Mouse (Mus musculus) layer of hippocampus, postnatal 25 days (tissue): ENCODE measurements around the gene G430095P16Rik. TPM values are rescaled to one million over a fixed set of nuclear protein-coding genes. Genes with fewer than 3 reads are reported as not detected.

ENCODE experiments used
- DNase-seq, 2 experiments: peaks; one replicate each; pipeline ENCODE4 v3.0.0; 2022; ENCODE audit warnings: mixed read lengths in 2 of 2, low spot score in 1 of 2; ENCODE audit errors: extremely low spot score in 1 of 2
- total RNA-seq, 2 experiments: library from RNA; stranded (reverse); gene quantifications; 2 replicates each; pipeline ENCODE4 v1.2.3; 2021

Gene G430095P16Rik
- total RNA-seq, result not detected

- DNase-seq, result peak in 1 of 2 experiments; percentile 61
These were observed at the start of gene G430095P16Rik for GRCm38 (mm10) chr8:84722850-84723570. Gene G430095P16Rik, plus strand, starts transcription at chr8:84723007.

- no peak for DNase-seq
These were observed 45.5 kb upstream of the G430095P16Rik start for GRCm38 (mm10) chr8:84677305-84677704.

- no peak for DNase-seq
These were observed 41.3 kb upstream of the G430095P16Rik start for GRCm38 (mm10) chr8:84681476-84681875.

GRCm38 (mm10) chr8:84682257-84682656, 40.5 kb upstream of the G430095P16Rik start:
- DNase-seq, result no peak

GRCm38 (mm10) chr8:84684537-84684936, 38.3 kb upstream of the G430095P16Rik start:
- DNase-seq, result no peak

- peak in 1 of 2 experiments; percentile 47 for DNase-seq
These were observed 36.4 kb upstream of the G430095P16Rik start, which contains the start of gene Trmt1 for GRCm38 (mm10) chr8:84686191-84687002. Gene Trmt1, plus strand, starts transcription at chr8:84686307.

- DNase-seq, result no peak
These were observed 35.7 kb upstream of the G430095P16Rik start for GRCm38 (mm10) chr8:84687003-84687704.

GRCm38 (mm10) chr8:84687705-84688100, 35.1 kb upstream of the G430095P16Rik start, which contains the start of gene Nacc1:
Gene Nacc1, minus strand, starts transcription at chr8:84687862.
- peak; percentile 67 to 74 for DNase-seq

GRCm38 (mm10) chr8:84689091-84689915, 33.5 kb upstream of the G430095P16Rik start:
- peak; percentile 73 to 77 for DNase-seq

- no peak for DNase-seq
These were observed 29.5 kb upstream of the G430095P16Rik start for GRCm38 (mm10) chr8:84693332-84693731.

GRCm38 (mm10) chr8:84695140-84695539, 27.7 kb upstream of the G430095P16Rik start:
- no peak for DNase-seq

GRCm38 (mm10) chr8:84697166-84698130, 25.4 kb upstream of the G430095P16Rik start:
- no peak for DNase-seq

- no peak for DNase-seq
These were observed 24.5 kb upstream of the G430095P16Rik start for GRCm38 (mm10) chr8:84698288-84698687.

- no peak for DNase-seq
These were observed 23.8 kb upstream of the G430095P16Rik start for GRCm38 (mm10) chr8:84698929-84699401.

- DNase-seq, result no peak
These were observed 22.9 kb upstream of the G430095P16Rik start for GRCm38 (mm10) chr8:84699861-84700322.

- no peak for DNase-seq
These were observed 22.3 kb upstream of the G430095P16Rik start for GRCm38 (mm10) chr8:84700526-84700925.

- no peak for DNase-seq
These were observed 21.6 kb upstream of the G430095P16Rik start, which contains the start of gene Lyl1 for GRCm38 (mm10) chr8:84700941-84701911. Gene Lyl1, plus strand, starts transcription at chr8:84701457.
